Comparison of ENCODE assay signal across 9 mouse cellular contexts in the genomic region with DNA sequence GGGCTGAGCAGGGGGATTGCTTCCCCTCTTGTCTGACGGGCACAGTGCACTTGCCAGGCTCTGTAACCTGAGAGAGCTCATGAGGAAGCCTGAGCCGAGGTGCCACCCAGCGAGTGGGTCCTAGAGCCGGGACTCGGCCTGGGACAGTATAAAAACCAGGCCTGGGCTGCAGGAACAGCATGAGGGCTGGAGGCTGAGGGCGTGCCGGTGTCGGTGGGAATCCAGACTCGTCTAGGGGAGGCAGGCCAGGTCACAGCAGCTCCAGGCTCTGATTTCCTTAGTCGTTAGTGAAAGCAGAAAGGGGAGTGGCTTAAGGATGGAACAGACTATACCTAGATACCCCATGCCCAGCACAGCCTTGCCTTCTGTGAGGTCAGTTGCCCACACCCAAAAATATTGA. TPM values are rescaled to one million over a fixed set of nuclear protein-coding genes. Genes with fewer than 3 reads are reported as not detected.
A peak's percentile ranks its signal among the peaks of the same experiment; 100 is the strongest.
DNase-seq lines count a peak whose midpoint lies in the region; ATAC-seq lines count a peak whose summit lies in the region.
"Had no signal": no experiment of that assay in that cellular context is flagged by ENCODE, and none has a peak within 500 bp of the region (broad histone marks: within the 10 kb centered on the region; RNA-seq: fewer than 3 reads in every experiment).

No protein-coding gene starts in this region.

- H3K4me1 ChIP-seq in heart, embryonic 11.5 days (ENCODE audit: control insufficient read depth, insufficient read depth, low read length), result peaks cover 12% of the 10 kb centered on the region
- H3K4me1 ChIP-seq in neural tube, embryonic 11.5 days (ENCODE audit: control insufficient read depth, insufficient read depth, low read length), result peaks cover 4% of the 10 kb centered on the region; the same call in 1 of the 2 replicates
- H3K4me1 ChIP-seq in limb, embryonic 11.5 days (ENCODE audit: control insufficient read depth, insufficient read depth, low read length), result no peaks in the 10 kb centered on the region; the same call in none of the 2 replicates

- H3K4me2 ChIP-seq in heart, embryonic 11.5 days, result no peak overlapping the region
- H3K4me2 ChIP-seq in neural tube, embryonic 11.5 days (ENCODE audit: low read depth), result no peak overlapping the region
- no peak overlapping the region for H3K4me2 ChIP-seq in limb, embryonic 11.5 days (ENCODE audit: low read depth, severe bottlenecking)
- H3K4me2 ChIP-seq: liver, embryonic 13.5 days had no signal

- no peak overlapping the region for H3K4me3 ChIP-seq in heart, embryonic 11.5 days (ENCODE audit: low read depth, low read length)
- H3K4me3 ChIP-seq in neural tube, embryonic 11.5 days (ENCODE audit: low read depth, low read length), result no peak overlapping the region
- no peak overlapping the region for H3K4me3 ChIP-seq in limb, embryonic 11.5 days (ENCODE audit: low read depth, low read length)
- H3K4me3 ChIP-seq: liver, embryonic 13.5 days had no signal

- H3K9ac ChIP-seq in heart, embryonic 11.5 days (ENCODE audit: low read depth, low read length), result peak overlapping the region; percentile 76
- peak overlapping the region; percentile 57 for H3K9ac ChIP-seq in neural tube, embryonic 11.5 days (ENCODE audit: low read length)
- H3K9ac ChIP-seq in limb, embryonic 11.5 days (ENCODE audit: low read length), result peak overlapping the region; percentile 22; the same call in 1 of the 2 replicates

- H3K36me3 ChIP-seq in heart, embryonic 11.5 days (ENCODE audit: control insufficient read depth, insufficient read depth, low read length), result peaks cover 16% of the 10 kb centered on the region
- H3K36me3 ChIP-seq in neural tube, embryonic 11.5 days (ENCODE audit: control insufficient read depth, insufficient read depth, low read length), result peaks cover 16% of the 10 kb centered on the region
- H3K36me3 ChIP-seq in limb, embryonic 11.5 days (ENCODE audit: control insufficient read depth, insufficient read depth, low read length), result peaks cover 31% of the 10 kb centered on the region

- no peaks in the 10 kb centered on the region for H3K9me3 ChIP-seq in heart, embryonic 11.5 days (replicated peaks; ENCODE audit: control insufficient read depth, low read length)
- H3K9me3 ChIP-seq in neural tube, embryonic 11.5 days (ENCODE audit: control insufficient read depth, low read length), result no peaks in the 10 kb centered on the region
- H3K9me3 ChIP-seq in limb, embryonic 11.5 days (ENCODE audit: control insufficient read depth, low read length), result no peaks in the 10 kb centered on the region
- H3K9me3 ChIP-seq: liver, embryonic 13.5 days had no signal

- no peaks in the 10 kb centered on the region for H3K27me3 ChIP-seq in heart, embryonic 11.5 days (ENCODE audit: control insufficient read depth, insufficient read depth, low read length)
- H3K27me3 ChIP-seq in neural tube, embryonic 11.5 days (ENCODE audit: control insufficient read depth, insufficient read depth, low read length), result no peaks in the 10 kb centered on the region
- H3K27me3 ChIP-seq in limb, embryonic 11.5 days (ENCODE audit: control insufficient read depth, insufficient read depth, low read length), result no peaks in the 10 kb centered on the region
- H3K27me3 ChIP-seq: liver, embryonic 13.5 days had no signal

- DNase-seq in heart, adult 11 months, result no peak
- DNase-seq in neural tube, embryonic 11.5 days (ENCODE audit: low spot score), result no peak
- DNase-seq in neural tube, embryonic 10.5 days (ENCODE audit: extremely low spot score, low spot score), result no peak
- no peak for DNase-seq in limb, embryonic 11.5 days (ENCODE audit: low spot score)
- DNase-seq in frontal cortex, postnatal 25 days (ENCODE audit: low spot score in 2 of 2), result no peak
- no peak for DNase-seq in adipocyte (ENCODE audit: low spot score)
- DNase-seq in retina, postnatal 1 day, result no peak

- peak overlapping the region; percentile 41; the same call in 1 of the 2 replicates for H3K27ac ChIP-seq in heart, embryonic 11.5 days (ENCODE audit: low read depth, low read length)
- no peak overlapping the region for H3K27ac ChIP-seq in neural tube, embryonic 11.5 days (ENCODE audit: low read depth, low read length)
- peak overlapping the region; percentile 42; the same call in 1 of the 2 replicates for H3K27ac ChIP-seq in limb, embryonic 11.5 days (replicated peaks; ENCODE audit: low read depth, low read length)
- H3K27ac ChIP-seq: liver, embryonic 13.5 days had no signal

- 71% methylated on average over 10 of the region's 10 CpGs for WGBS in heart, embryonic 11.5 days (ENCODE audit: insufficient replicate concordance)
- WGBS in neural tube, embryonic 11.5 days, result 68% methylated on average over 10 of the region's 10 CpGs
- WGBS in limb, embryonic 11.5 days, result 58% methylated on average over 10 of the region's 10 CpGs

- no peak for ATAC-seq in heart, embryonic 11.5 days (replicated peaks; ENCODE audit: insufficient number of reproducible peaks, low FRiP score, low TSS enrichment)
- ATAC-seq in neural tube, embryonic 11.5 days (ENCODE audit: insufficient read depth, low FRiP score, low TSS enrichment), result no peak
- no peak for ATAC-seq in limb, embryonic 11.5 days (ENCODE audit: insufficient number of reproducible peaks, low FRiP score, low TSS enrichment, low read depth)

RNA-seq across cellular contexts. Expression of a gene that starts 9.2 kb away (rescaled TPM):
- polyA plus RNA-seq in heart, embryonic 11.5 days (2014; fragmentation: Nextera tagmentation; extraction: Ambion mirVana), result 22.2 and 29.2 TPM in 2 replicates
- polyA plus RNA-seq in neural tube, embryonic 11.5 days (2014; fragmentation: Nextera tagmentation; extraction: Ambion mirVana), result 39.1 and 40.6 TPM in 2 replicates
- polyA plus RNA-seq in limb, embryonic 11.5 days (2014; fragmentation: Nextera tagmentation; extraction: Ambion mirVana), result 37.1 and 38.5 TPM in 2 replicates

RNA-seq across cellular contexts. Expression of a gene that starts 26.8 kb away (rescaled TPM):
- 92.3 and 92.8 TPM in 2 replicates for polyA plus RNA-seq in heart, embryonic 11.5 days (2014; fragmentation: Nextera tagmentation; extraction: Ambion mirVana)
- polyA plus RNA-seq in neural tube, embryonic 11.5 days (2014; fragmentation: Nextera tagmentation; extraction: Ambion mirVana), result 123 TPM in 2 replicates
- 123 and 126 TPM in 2 replicates for polyA plus RNA-seq in limb, embryonic 11.5 days (2014; fragmentation: Nextera tagmentation; extraction: Ambion mirVana)

RNA-seq across cellular contexts. Expression of a gene that starts 40.0 kb away (rescaled TPM):
- 95.3 and 98.1 TPM in 2 replicates for polyA plus RNA-seq in heart, embryonic 11.5 days (2014; fragmentation: Nextera tagmentation; extraction: Ambion mirVana)
- polyA plus RNA-seq in neural tube, embryonic 11.5 days (2014; fragmentation: Nextera tagmentation; extraction: Ambion mirVana), result 116 and 129 TPM in 2 replicates
- 221 and 248 TPM in 2 replicates for polyA plus RNA-seq in limb, embryonic 11.5 days (2014; fragmentation: Nextera tagmentation; extraction: Ambion mirVana)

RNA-seq across cellular contexts. Expression of a gene that starts 58.0 kb away (rescaled TPM):
- polyA plus RNA-seq in heart, embryonic 11.5 days (2014; fragmentation: Nextera tagmentation; extraction: Ambion mirVana), result 22.4 and 22.5 TPM in 2 replicates
- 3.5 and 4.6 TPM in 2 replicates for polyA plus RNA-seq in neural tube, embryonic 11.5 days (2014; fragmentation: Nextera tagmentation; extraction: Ambion mirVana)
- 18.5 and 22.3 TPM in 2 replicates for polyA plus RNA-seq in limb, embryonic 11.5 days (2014; fragmentation: Nextera tagmentation; extraction: Ambion mirVana)

Comparison
In these comparisons a context has a peak if more than half of its experiments do, and no peak if none do; other contexts are left out.
1. H3K9ac ChIP-seq: peak in every context shown above with its lines; median percentile 76 in heart, embryonic 11.5 days; 57 in neural tube, embryonic 11.5 days; 22 in limb, embryonic 11.5 days.